Mouse (Mus musculus) heart, embryonic 11.5 days (tissue): ENCODE measurements around the gene Rrm1. TPM values are rescaled to one million over a fixed set of nuclear protein-coding genes. Genes with fewer than 3 reads are reported as not detected.

Experiments used
- ATAC-seq: fragments of 200-750 bp; cut with Nextera tagmentation; replicated peaks from 2 replicates; pipeline ENCODE4 v1.8.0; 2017; ENCODE audit warnings: moderate library complexity; ENCODE audit not compliant: insufficient number of reproducible peaks, low FRiP score, low TSS enrichment
- H3K27ac ChIP-seq: fragments of 300-500 bp; sonication (generic); 2 replicates; pipeline ENCODE4 v1.5.1; 2014; ENCODE audit warnings: mild to moderate bottlenecking, low read depth, low read length
- H3K27me3 ChIP-seq: fragments of 300-500 bp; sonication (generic); 2 replicates; pipeline ENCODE4 v1.6.1; 2014; ENCODE audit warnings: mild to moderate bottlenecking, low read length, mixed read lengths; ENCODE audit not compliant: control insufficient read depth, insufficient read depth
- H3K36me3 ChIP-seq: fragments of 300-500 bp; sonication (generic); 2 replicates; pipeline ENCODE4 v1.6.1; 2014; ENCODE audit warnings: mild to moderate bottlenecking, low read length, moderate library complexity, mixed read lengths; ENCODE audit not compliant: control insufficient read depth, insufficient read depth
- H3K4me1 ChIP-seq: fragments of 300-500 bp; sonication (generic); 2 replicates; pipeline ENCODE4 v1.6.1; 2014; ENCODE audit warnings: low read length; ENCODE audit not compliant: control insufficient read depth, insufficient read depth
- H3K4me2 ChIP-seq: fragments of 300-500 bp; sonication (generic); 2 replicates; pipeline ENCODE4 v1.6.1; 2014; ENCODE audit warnings: mild to moderate bottlenecking, moderate library complexity
- H3K4me3 ChIP-seq: fragments of 300-500 bp; sonication (generic); 2 replicates; pipeline ENCODE4 v1.5.1; 2014; ENCODE audit warnings: low read depth, low read length
- H3K9ac ChIP-seq: fragments of 300-500 bp; sonication (generic); 2 replicates; pipeline ENCODE4 v1.6.1; 2014; ENCODE audit warnings: mild to moderate bottlenecking, low read depth, low read length, moderate library complexity
- H3K9me3 ChIP-seq: fragments of 300-500 bp; sonication (generic); replicated peaks from 2 replicates; pipeline ENCODE4 v1.6.1; 2016; ENCODE audit warnings: low read length; ENCODE audit not compliant: control insufficient read depth
- WGBS: fragments of 180-500 bp; shearing (Covaris S2); extraction: QIAGEN DNeasy Blood & Tissue Kit; methylation state at CpG from one replicate; pipeline ENCODE4 v1.1.7; 2014; ENCODE audit not compliant: insufficient replicate concordance; 5-methylcytosine and 5-hydroxymethylcytosine counted together
- polyA plus RNA-seq: library from polyadenylated mRNA; unstranded; fragments of >200 nt; fragmentation: Nextera tagmentation; extraction: Ambion mirVana; gene quantifications from 2 replicates; pipeline ENCODE4 v1.2.1, GENCODE M21; 2014

Gene Rrm1
- polyA plus RNA-seq, 1 experiment from 2014 or later: 160 TPM

GRCm38 (mm10) chr7:102506848-102507247, 65.4 kb downstream of the Rrm1 start:
- 0 out of 2 replicates have a peak, but pooled peaks cover 2% of the 10 kb centered on the region for H3K27me3 ChIP-seq
- H3K27ac ChIP-seq: no peak overlapping the region
- H3K4me1 ChIP-seq: no peaks in the 10 kb centered on the region
- H3K4me3 ChIP-seq: no peak overlapping the region
- no peak overlapping the region for H3K4me2 ChIP-seq
- H3K36me3 ChIP-seq: no peaks in the 10 kb centered on the region
- 41% methylated on average over 3 of the region's 3 CpGs for WGBS
- no peak overlapping the region for H3K9ac ChIP-seq
- ATAC-seq: no peak
- H3K9me3 ChIP-seq: no peaks in the 10 kb centered on the region

- H3K4me3 ChIP-seq: no peak overlapping the region
- peaks cover 5% of the 10 kb centered on the region; the same call in 1 of the 2 replicates for H3K27me3 ChIP-seq
- no peak overlapping the region for H3K9ac ChIP-seq
- ATAC-seq: no peak
- H3K27ac ChIP-seq: no peak overlapping the region
- WGBS: 83% methylated on average over 9 of the region's 9 CpGs
- H3K9me3 ChIP-seq: no peaks in the 10 kb centered on the region
- H3K4me1 ChIP-seq: no peaks in the 10 kb centered on the region
- H3K4me2 ChIP-seq: no peak overlapping the region
- no peaks in the 10 kb centered on the region for H3K36me3 ChIP-seq
These were observed 66.6 kb downstream of the Rrm1 start for GRCm38 (mm10) chr7:102508066-102508465.

GRCm38 (mm10) chr7:102508666-102509065, 67.2 kb downstream of the Rrm1 start:
- no peak overlapping the region for H3K27ac ChIP-seq
- H3K27me3 ChIP-seq: peaks cover 5% of the 10 kb centered on the region; the same call in 1 of the 2 replicates
- no peak overlapping the region for H3K9ac ChIP-seq
- H3K4me3 ChIP-seq: no peak overlapping the region
- H3K4me1 ChIP-seq: no peaks in the 10 kb centered on the region
- no peak for ATAC-seq
- H3K9me3 ChIP-seq: no peaks in the 10 kb centered on the region
- no peaks in the 10 kb centered on the region for H3K36me3 ChIP-seq
- 90% methylated on average over 6 of the region's 6 CpGs for WGBS
- no peak overlapping the region for H3K4me2 ChIP-seq

- Histone ChIP-seq H3K27ac (no peak overlapping the region), H3K36me3 (no peaks in the 10 kb centered on the region), H3K27me3 (peaks cover 10% of the 10 kb centered on the region; the same call in 1 of the 2 replicates), H3K9ac (no peak overlapping the region), H3K4me1 (no peaks in the 10 kb centered on the region), H3K4me2 (no peak overlapping the region), H3K4me3 (no peak overlapping the region), H3K9me3 (no peaks in the 10 kb centered on the region)
- 69% methylated on average over 7 of the region's 7 CpGs for WGBS
- no peak for ATAC-seq
These were observed 68.2 kb downstream of the Rrm1 start for GRCm38 (mm10) chr7:102509726-102510125.

- ATAC-seq: no peak
- Histone ChIP-seq H3K4me3 (no peak overlapping the region), H3K4me2 (no peak overlapping the region), H3K4me1 (no peaks in the 10 kb centered on the region), H3K36me3 (no peaks in the 10 kb centered on the region), H3K27me3 (peaks cover 10% of the 10 kb centered on the region; the same call in 1 of the 2 replicates), H3K9me3 (no peaks in the 10 kb centered on the region), H3K9ac (no peak overlapping the region), H3K27ac (no peak overlapping the region)
- 91% methylated on average over 10 of the region's 10 CpGs for WGBS
These were observed 70.4 kb downstream of the Rrm1 start for GRCm38 (mm10) chr7:102511927-102512326.

- Histone ChIP-seq H3K9ac (peak overlapping the region; percentile 72), H3K27me3 (peaks cover 10% of the 10 kb centered on the region; the same call in 1 of the 2 replicates), H3K36me3 (no peaks in the 10 kb centered on the region), H3K27ac (no peak overlapping the region), H3K9me3 (no peaks in the 10 kb centered on the region), H3K4me2 (peak overlapping the region; percentile 94), H3K4me3 (peak overlapping the region; percentile 56), H3K4me1 (no peaks in the 10 kb centered on the region)
- ATAC-seq: peak; percentile 88
- WGBS: under 1% methylated on average over 50 of the region's 54 CpGs
These were observed 71.4 kb downstream of the Rrm1 start for GRCm38 (mm10) chr7:102512814-102513435.

GRCm38 (mm10) chr7:102514144-102514543, 72.6 kb downstream of the Rrm1 start:
- no peak for ATAC-seq
- no peak overlapping the region for H3K27ac ChIP-seq
- 30% methylated on average over 4 of the region's 4 CpGs for WGBS
- peaks cover 10% of the 10 kb centered on the region; the same call in 1 of the 2 replicates for H3K27me3 ChIP-seq
- no peaks in the 10 kb centered on the region for H3K36me3 ChIP-seq
- H3K9me3 ChIP-seq: no peaks in the 10 kb centered on the region
- H3K4me2 ChIP-seq: no peak overlapping the region
- H3K9ac ChIP-seq: no peak overlapping the region
- no peaks in the 10 kb centered on the region for H3K4me1 ChIP-seq
- no peak overlapping the region for H3K4me3 ChIP-seq

- Histone ChIP-seq H3K9ac (no peak overlapping the region), H3K36me3 (no peaks in the 10 kb centered on the region), H3K4me1 (no peaks in the 10 kb centered on the region), H3K9me3 (no peaks in the 10 kb centered on the region), H3K4me3 (no peak overlapping the region), H3K27me3 (peaks cover 10% of the 10 kb centered on the region; the same call in 1 of the 2 replicates), H3K27ac (no peak overlapping the region), H3K4me2 (no peak overlapping the region)
- 65% methylated on average over 10 of the region's 10 CpGs for WGBS
- ATAC-seq: no peak
These were observed 75.0 kb downstream of the Rrm1 start for GRCm38 (mm10) chr7:102516261-102517050.
